Mouse (Mus musculus): ENCODE results near the gene Ticam1. TPM values are rescaled to one million over a fixed set of nuclear protein-coding genes. Genes with fewer than 3 reads are reported as not detected.
"Not testable (repeated sequence)": the region's sequence is repeated elsewhere in the genome, so short reads cannot be mapped to it uniquely, and the experiment has no call there.

Ticam1 gene
- total RNA-seq, 2 experiments from 2014 or later, result 11.6 to 12.7 TPM

- intact Hi-C loops (cut with DNase I), result no loop called here
- peak; percentile 81 to 84 for DNase-seq
These were observed 7.4 kb downstream of the Ticam1 start for GRCm38 (mm10) chr17:56269153-56269630.

GRCm38 (mm10) chr17:56266271-56266670, 10.3 kb downstream of the Ticam1 start:
- intact Hi-C loops (cut with DNase I), result no loop called here
- DNase-seq, result no peak

- intact Hi-C loops (cut with DNase I), result no loop called here
- no peak for DNase-seq
These were observed 10.7 kb downstream of the Ticam1 start for GRCm38 (mm10) chr17:56265869-56266268.

GRCm38 (mm10) chr17:56265011-56265410, 11.6 kb downstream of the Ticam1 start:
- intact Hi-C loops (cut with DNase I), result no loop called here
- no peak for DNase-seq

- DNase-seq, result peak; percentile 86 to 88
- intact Hi-C loops (cut with DNase I), result no loop called here
These were observed 12.6 kb downstream of the Ticam1 start for GRCm38 (mm10) chr17:56264020-56264419.

GRCm38 (mm10) chr17:56262645-56263094, 13.9 kb downstream of the Ticam1 start:
- intact Hi-C loops (cut with DNase I), result no loop called here

GRCm38 (mm10) chr17:56261166-56261565, 15.4 kb downstream of the Ticam1 start:
- peak; percentile 73 to 83 for DNase-seq
- intact Hi-C loops (cut with DNase I), result no loop called here

More at GRCm38 (mm10) chr17:56262645-56263094, 13.9 kb downstream of the Ticam1 start:
- peak; percentile 81 to 85 for DNase-seq

- DNase-seq, result no peak
- intact Hi-C loops (cut with DNase I), result no loop called here
These were observed 17.1 kb downstream of the Ticam1 start for GRCm38 (mm10) chr17:56259301-56260037.

- intact Hi-C loops (cut with DNase I); DNase-seq: not testable (repeated sequence)
These were observed 17.8 kb downstream of the Ticam1 start for GRCm38 (mm10) chr17:56258812-56259211.

- peak in 1 of 2 experiments; percentile 14 for DNase-seq
- intact Hi-C loops (cut with DNase I), result not testable (repeated sequence)
These were observed 18.3 kb downstream of the Ticam1 start for GRCm38 (mm10) chr17:56258269-56258668.

GRCm38 (mm10) chr17:56257181-56257894, 19.2 kb downstream of the Ticam1 start:
- intact Hi-C loops (cut with DNase I), result loop anchor here (2.0 kb wide), 1 partner anchor 19 kb away; the partner anchor contains the start of gene Ticam1

GRCm38 (mm10) chr17:56256239-56256881, 20.2 kb downstream of the Ticam1 start, which contains the start of gene Fem1a:
Gene Fem1a (plus strand): TSS chr17:56256810.
- intact Hi-C loops (cut with DNase I), result loop anchor here (2.0 kb wide), 1 partner anchor 20 kb away; the partner anchor contains the start of gene Ticam1
- peak; percentile 95 to 97 for DNase-seq

More at GRCm38 (mm10) chr17:56257181-56257894, 19.2 kb downstream of the Ticam1 start:
- no peak for DNase-seq

- DNase-seq, result peak; percentile 99
- intact Hi-C loops (cut with DNase I), result loop anchor here (1.0 to 2.0 kb wide), 2 partner anchors 21 to 124 kb away; partner anchors contain the start of gene Ticam1
These were observed 20.7 kb downstream of the Ticam1 start for GRCm38 (mm10) chr17:56255863-56256238.

- intact Hi-C loops (cut with DNase I), result loop anchor here (1.0 kb wide), 1 partner anchor 123 kb away; no protein-coding TSS in a partner anchor
- DNase-seq, result peak in 1 of 2 experiments; percentile 63
These were observed 21.2 kb downstream of the Ticam1 start for GRCm38 (mm10) chr17:56255429-56255828.

- intact Hi-C loops (cut with DNase I), result loop anchor here (1.0 to 5.0 kb wide), 2 partner anchors 122 to 297 kb away; partner anchors contain the start of gene Yju2
- no peak for DNase-seq
These were observed 21.9 kb downstream of the Ticam1 start for GRCm38 (mm10) chr17:56254695-56255094.

GRCm38 (mm10) chr17:56251136-56251829, 25.3 kb downstream of the Ticam1 start:
- DNase-seq, result peak; percentile 75 to 84
- intact Hi-C loops (cut with DNase I), result loop anchor here (2.0 to 5.0 kb wide), 2 partner anchors 32 to 294 kb away; partner anchors contain the start of genes Dpp9 and Yju2

GRCm38 (mm10) chr17:56245608-56246007, 31.0 kb downstream of the Ticam1 start:
- intact Hi-C loops (cut with DNase I), result no loop called here
- no peak for DNase-seq

- DNase-seq, result peak; percentile 92 to 96
- intact Hi-C loops (cut with DNase I), result loop anchor here (2.0 kb wide), 1 partner anchor 23 kb away; the partner anchor contains the start of gene Dpp9
These were observed 34.8 kb downstream of the Ticam1 start for GRCm38 (mm10) chr17:56241541-56242401.

All from heart, postnatal 10 days (tissue).